Mouse (Mus musculus) adrenal gland, adult 18-20 months (tissue): ENCODE data around the gene Zfp503. TPM values are rescaled to one million over a fixed set of nuclear protein-coding genes. Genes with fewer than 3 reads are reported as not detected.
A peak's percentile ranks its signal among the peaks of the same experiment; 100 is the strongest.

Experiments used
- DNase-seq, 2 experiments: peaks; one replicate each; pipeline ENCODE4 v3.0.0; 2021 to 2022; ENCODE audit warnings: low spot score in 2 of 2
- long read RNA-seq, 2 experiments: library from polyadenylated mRNA; stranded (forward); transcript quantifications; one replicate each; pipeline ENCODE4 v2.0.0; 2021
- total RNA-seq, 2 experiments: library from RNA; stranded (reverse); gene quantifications; 1 replicate in 1 of 2; 2 replicates in 1 of 2; pipeline ENCODE4 v1.2.3; 2021

Gene Zfp503
- 10 to 100 TPM; 21.9 to 25.3 TPM for total RNA-seq
- long read RNA-seq, experiment 1, partial matches to known transcripts = 7 of 11 reads
- long read RNA-seq, experiment 1, other reads (novel, unspliced or antisense) = 4 of 11 reads
- long read RNA-seq, experiment 2, partial matches to known transcripts = 2 of 17 reads
- long read RNA-seq, experiment 2, other reads (novel, unspliced or antisense) = 15 of 17 reads

DNA sequence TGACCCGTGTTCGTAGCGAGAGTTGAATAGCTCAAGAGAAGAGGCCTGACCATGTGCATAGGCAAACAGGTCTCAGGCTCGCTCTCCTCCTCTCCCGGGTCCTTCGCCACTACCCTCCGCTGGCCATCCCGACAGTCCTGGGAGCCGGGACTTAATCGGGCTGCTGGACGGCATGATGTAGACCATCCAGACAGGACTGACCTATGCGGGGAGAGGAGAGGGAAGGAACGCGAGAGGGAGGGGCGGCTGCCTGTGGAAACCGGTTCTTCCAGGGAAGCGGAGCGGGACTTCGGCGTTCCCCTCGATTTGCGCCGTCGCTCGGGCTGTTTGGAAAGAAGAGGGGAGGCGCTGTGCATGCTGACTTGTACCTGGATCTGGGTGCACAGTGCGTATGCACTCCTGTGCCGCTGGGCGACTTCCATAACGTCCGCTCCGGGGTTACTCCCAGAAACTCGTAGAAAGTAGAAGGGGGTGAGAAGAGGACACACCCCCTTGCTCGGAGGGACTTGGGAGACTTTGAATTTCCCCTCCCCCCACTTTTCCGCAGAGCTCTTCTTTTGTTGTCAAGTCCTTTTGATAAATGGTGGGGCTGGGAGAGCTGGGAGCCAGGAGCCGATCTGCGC is at the start of gene Zfp503:
Gene Zfp503, minus strand, starts transcription at position 311 of the 623 bp plus-strand sequence.
- DNase-seq = peak; percentile 61 to 75

DNA sequence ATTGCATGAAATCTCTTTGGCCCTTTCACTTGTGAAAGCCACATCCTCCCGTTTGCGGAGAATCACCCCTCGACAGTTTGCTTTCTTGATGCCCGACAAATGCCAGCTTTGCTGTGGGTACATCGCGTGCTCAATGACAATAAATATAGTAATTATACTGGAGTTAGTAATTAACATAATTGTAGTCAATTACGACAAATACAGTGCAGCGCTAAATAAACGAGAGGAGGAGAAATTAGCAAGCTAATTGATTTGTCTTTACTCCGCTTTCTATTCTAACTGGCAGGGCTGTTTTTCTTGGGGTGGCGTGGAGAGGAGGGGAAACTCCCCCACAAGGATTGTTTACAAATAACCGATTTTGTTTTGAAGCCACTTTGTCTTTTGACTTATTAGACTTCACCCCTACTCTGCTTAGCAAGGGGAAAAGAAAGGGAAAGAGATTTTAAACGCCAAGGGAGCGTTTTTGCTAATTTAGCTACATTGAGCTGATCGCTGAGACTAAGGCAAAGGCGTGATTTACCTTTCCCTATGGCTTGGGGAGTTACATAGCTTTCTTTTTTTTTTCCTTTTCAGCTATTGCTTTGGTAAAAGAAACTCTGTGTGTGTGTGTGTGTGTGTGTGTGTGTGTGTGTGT is 48.2 kb upstream of the Zfp503 start:
- no peak for DNase-seq

DNA sequence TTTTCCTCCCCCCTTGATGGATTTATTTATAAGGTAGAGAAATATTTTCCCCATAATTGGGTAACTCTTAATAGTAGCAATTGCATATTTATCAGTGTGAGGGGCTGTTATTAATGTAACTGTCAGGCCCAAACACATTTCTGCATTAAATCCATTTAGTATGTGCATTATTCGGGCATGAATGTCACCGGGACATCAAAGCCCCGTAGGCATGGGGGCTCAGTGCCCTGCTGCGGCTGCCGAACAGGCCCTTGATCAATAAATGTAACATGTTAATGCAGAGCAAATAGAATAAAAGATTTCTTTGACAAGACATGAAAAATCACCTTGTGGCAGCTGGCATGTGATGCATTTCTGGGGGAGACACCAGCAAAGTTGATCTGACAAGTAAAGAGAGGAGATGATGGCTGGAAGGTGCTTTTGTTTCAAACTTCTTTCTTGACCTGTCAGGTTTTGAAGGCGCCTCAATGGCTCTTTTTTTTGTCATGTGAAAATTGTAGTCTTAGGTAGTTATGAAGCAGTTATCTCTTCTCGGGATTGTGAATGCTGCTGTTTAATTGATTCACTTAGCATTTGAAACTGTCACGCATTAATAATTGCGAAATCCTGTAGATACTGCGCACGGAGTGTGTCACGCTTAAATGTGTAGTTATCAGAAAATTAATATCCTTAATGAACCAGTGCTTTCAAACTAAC is 47.5 kb upstream of the Zfp503 start:
- no peak for DNase-seq

DNA sequence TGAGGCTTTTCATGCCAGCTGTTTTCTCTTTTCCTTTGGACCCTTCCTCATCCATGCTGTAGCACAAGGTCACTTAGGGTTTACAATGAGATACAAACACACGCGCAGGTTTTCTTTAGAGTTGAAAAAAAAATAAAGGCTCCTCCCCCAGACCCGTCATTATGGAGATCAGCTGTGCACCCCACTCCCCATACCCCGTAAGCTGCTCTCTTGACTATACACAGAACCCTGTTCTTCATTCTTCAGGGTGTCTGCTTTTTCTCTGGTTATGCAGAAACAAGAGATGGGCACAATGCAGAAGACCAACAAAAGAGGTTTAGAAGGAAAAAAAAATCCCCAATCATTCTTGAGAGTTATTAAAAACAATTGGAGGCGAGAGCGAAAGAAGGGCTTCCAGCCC is 46.9 kb upstream of the Zfp503 start:
- DNase-seq = no peak

DNA sequence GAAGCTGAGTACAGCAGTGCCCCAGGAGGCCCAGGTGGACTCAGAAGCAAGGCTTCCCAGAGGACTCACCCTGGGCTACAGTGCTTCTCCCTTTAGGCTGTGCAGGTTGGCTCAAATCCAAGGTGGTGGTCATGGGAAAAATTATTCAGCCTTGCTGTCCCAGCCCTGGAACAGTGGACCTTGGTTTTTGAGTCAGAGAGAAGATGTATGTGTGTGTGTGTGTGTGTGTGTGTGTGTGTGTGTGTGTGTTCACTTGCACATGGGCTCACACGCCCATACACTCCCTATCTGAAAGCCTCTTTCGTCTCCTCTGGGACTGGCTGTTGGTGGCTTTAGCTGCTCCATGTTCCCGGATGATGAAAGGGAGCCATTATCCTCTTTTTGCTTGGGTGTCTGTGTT is 46.5 kb upstream of the Zfp503 start:
- peak in 1 of 2 experiments; percentile 35 for DNase-seq

DNA sequence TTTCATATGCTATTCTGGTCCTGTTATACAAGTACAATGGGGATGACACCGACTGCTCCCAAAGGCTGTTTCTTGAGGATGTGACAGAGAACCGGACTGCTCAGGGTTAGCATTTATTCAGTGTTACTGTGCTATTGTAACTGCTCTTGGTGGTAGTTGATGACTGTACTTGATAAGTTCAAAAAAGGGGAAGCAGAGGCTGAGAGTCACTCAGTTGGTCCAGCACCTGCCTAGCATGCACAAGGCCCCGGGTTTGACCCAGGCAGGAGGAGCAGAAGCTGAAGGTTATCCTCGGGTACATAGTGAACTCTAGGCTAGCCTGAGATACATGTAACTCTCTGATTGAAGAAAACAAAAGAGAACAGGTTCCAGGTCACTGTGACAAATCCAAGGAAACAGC is 34.1 kb upstream of the Zfp503 start:
- DNase-seq = no peak

DNA sequence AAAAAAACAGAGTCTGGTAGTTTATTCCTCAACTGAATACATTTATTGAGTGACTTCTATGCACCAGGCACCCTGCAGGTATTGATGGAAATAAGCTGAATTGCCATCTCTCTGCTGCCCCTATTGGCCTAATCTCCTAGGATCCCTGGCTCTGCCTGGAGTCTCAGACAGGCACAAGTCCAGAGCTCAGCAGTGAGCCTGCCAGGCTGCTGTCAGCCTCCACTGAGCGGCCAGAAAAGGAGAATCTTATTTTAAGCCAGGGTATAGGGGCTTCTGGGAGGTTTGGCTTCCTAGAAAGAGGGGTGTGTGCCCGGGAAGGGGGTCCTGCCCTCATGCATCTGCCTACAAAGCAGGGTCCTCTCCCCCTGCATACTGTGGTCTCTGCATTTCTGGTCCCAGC is 31.5 kb upstream of the Zfp503 start:
- peak; percentile 18 to 26 for DNase-seq

DNA sequence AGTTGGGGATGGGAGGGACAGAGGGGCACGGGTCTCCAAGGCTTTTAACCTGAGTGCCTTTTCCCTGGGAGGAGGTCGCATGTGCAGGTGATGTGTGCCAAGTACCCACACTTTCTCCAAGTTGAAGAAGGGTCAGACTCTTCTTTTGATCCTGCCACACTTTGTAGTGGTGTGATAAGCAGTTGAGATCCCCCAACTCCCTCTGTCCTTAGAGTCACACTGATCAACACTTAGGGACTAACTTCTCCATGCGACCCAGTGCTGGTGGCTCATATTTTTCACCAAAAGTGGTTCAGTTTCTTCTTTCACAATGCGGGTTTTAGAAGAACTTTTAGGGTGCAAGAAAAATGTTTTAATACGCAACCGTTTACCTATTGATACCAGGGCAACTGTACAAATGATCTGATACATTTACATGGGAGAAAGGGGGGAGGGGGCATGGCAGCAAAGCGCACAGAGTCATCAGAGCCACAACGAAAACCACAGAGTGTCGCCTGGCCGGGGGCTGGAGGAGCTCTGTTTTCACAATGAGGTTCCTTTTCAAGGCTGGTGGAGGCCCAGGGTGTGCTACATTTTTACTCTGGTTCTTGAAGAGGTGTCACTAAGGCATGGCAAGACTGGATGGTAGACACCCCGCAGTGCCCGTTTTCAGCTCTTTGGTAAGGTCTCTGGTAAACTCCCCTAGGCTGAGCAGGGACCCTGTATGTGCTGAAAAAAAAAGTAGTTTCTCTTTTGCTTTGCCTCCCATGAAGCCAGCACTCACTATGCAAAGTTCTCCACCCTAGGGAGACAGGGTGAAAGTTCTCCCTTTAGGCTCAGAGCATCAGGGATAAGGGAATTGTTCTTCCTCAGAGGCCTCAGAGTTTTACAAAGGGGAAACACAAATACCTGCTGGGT is 30.8 kb upstream of the Zfp503 start:
- DNase-seq = no peak

DNA sequence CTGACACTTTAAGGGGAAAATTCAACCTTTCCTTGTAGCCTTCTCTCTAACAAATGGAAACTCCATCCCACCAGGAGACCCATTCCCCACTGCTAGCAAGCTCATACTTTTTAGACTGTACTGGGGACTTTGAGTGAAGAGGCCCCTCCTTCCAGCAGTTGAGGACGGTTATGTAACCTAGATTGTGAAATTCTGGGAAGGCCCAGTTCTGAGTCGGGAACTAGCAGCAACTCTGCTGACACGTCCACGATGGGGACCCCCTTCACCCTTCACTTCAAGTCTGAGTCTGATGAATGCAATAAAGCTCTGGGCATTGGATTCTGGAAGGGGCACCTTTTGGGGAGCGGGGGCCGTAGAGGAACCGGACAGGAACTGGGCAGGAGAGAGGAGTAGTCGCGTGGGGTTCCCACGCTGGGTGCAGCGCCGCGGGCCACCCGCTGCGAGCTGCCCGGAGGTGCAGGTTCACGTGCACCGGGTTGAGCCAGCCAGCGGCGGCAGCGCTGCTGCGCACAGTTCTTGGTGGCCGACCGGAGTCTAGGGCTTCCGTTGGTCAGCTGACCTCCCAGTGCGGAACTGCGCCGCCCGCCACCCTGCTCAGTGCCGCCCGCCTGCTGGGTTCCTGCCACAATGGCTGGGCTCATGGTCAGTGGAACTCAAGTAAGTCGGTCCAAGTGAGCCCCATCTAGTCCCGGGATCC is 30.0 kb upstream of the Zfp503 start, which contains the start of gene Lrmda:
Gene Lrmda, plus strand, starts transcription at position 461 of the 697 bp plus-strand sequence.
- DNase-seq = peak; percentile 74 to 75

DNA sequence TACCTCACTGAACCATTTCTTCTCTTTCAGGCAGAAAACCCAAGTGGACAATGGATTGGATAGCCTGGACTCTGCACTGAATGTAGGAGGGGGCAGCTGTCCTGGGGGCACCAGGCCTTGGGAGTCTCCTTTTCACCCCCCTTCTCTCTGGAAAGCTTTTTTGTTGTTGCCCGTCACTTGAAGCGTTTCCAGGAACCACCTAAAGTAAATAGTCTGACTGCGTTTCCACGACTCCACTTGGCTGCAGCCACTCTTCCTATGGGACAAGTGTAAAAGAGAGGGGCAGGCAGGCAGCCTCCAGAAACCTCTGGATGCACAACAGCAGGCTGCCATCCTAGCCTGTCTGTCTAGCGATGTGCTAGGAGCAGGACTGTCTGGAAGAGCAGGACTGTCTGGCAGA is 27.6 kb upstream of the Zfp503 start:
- DNase-seq = no peak

DNA sequence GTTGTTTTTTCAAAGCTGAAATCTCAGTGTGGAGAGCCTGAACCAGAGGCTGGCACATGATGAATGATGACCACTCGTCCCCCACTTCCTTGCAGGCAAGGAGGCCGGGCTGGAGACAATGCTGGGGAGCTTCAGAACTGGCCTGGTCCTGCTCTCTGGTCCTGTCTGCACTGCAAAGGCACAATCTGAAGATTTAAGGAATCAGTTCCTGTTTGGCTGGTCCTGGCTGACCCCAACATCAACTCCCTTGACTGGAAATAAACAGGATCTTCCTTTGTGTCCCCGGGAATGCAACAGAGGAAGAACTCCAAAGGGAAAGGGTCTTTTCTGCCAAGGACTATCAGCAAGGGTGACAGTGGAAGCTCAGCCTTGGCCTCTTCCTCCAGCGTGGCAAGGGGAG is 25.4 kb upstream of the Zfp503 start:
- DNase-seq = no peak

DNA sequence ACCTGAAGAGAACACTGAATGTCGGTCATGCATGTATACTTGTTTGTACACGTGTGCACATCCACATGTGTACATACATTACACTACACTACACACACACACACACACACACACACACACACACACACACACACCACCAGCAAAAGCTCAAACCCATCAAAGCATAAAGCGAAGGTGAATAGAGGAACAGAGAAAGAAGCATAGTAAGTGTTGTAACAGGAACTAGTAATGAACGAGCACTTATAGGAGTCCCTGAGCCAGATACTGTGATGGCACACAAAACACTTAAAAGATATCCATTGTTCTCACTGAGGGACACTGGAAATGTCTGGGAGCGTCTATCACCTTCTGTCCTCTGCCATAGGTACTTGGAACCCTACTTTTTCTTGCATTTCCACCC is 24.9 kb upstream of the Zfp503 start:
- DNase-seq = no peak

DNA sequence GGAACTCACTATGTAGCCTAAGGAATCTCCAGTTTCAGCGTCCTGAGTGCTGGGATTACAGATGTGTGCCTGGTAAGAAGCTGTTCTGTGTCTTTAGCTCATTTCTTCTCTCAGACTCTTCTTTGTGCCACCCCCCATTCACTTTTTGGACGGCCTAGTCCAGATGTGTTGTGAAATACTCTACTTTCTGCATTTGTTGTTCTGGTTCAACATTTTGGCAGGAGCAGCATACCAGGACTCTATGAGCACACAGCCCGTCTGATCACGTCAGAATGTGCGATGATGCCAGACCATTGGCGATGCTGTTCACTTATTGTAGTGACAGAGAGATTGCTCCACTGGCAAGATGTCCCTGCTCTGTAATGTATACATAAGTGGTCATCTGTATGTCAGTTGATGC is 17.6 kb upstream of the Zfp503 start:
- DNase-seq = no peak

DNA sequence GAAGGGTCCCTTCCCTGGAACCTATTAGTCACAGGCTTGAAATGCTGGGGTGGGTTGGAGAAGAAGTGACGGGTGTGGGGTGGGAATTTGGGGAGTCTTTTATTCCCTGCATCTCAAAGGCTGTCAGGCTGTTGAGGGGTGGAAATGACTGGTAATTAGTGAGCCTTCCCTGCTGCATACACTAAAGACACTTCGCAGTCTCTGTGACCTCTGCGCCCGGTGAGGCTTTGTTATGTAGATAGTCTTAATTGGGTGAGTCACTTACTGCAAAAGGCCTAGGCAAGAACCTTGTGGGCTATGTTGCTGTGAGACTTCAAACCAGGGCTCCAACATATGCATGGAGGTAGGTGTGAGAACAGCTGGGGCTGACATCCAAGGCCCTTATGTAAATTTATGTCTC is 15.5 kb upstream of the Zfp503 start:
- no peak for DNase-seq

DNA sequence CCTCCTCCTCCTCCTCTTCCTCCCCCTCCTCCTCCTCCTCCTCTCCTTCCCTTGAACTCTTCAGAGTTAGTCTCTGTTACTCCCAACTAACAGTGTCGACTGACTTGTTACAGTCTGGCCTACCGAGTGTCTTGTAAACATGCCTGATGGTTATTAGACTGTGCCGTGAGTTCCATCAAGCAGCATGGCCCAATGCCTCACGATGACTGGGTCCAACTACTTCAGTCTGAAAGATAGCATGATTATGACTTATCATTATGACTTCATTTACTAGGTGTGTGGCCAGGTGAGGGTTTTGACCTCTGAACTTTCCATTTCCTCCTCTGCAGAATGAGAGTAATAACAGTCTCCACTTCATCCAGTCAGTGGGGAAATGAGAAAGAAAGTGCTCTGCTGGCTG is 14.2 kb upstream of the Zfp503 start:
- no peak for DNase-seq

DNA sequence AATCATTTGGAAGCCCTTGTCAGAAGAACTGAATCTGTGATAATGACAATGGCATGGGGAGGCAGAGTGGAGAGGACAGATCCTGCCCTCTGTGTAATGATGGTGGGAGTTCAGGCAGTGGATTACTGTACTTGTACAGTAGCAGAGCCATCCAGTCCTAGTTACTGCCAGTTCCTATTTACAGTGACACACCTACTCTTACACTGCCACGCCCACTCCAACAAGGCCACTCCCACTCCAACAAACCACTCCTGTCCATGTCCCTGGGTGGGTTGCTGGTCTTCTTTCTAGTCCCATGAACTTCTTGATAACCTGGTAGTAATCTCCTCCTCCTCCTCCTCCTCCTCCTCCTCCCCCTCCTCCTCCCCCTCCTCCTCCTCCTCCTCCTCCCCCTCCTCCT is 13.8 kb upstream of the Zfp503 start:
- DNase-seq = no peak

DNA sequence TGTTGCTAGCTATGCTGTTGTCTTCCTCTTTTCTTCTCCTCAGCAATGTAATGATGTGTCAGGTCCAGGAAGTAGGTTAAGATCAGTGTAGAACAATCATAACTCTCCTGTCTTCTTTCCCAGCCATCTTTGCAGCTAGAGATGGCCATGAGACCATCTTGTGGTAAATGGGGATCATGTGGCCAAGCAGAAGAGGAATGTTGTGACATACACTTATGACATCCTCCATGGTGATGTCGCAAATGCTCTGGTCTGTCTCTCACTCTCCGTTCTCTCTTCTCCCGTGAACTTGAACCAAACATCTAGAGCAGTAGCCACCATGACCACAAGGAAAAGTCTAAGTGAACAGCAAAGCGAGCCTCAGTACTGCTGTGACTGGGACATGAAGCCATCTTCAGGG is 10.2 kb upstream of the Zfp503 start:
- DNase-seq = no peak

DNA sequence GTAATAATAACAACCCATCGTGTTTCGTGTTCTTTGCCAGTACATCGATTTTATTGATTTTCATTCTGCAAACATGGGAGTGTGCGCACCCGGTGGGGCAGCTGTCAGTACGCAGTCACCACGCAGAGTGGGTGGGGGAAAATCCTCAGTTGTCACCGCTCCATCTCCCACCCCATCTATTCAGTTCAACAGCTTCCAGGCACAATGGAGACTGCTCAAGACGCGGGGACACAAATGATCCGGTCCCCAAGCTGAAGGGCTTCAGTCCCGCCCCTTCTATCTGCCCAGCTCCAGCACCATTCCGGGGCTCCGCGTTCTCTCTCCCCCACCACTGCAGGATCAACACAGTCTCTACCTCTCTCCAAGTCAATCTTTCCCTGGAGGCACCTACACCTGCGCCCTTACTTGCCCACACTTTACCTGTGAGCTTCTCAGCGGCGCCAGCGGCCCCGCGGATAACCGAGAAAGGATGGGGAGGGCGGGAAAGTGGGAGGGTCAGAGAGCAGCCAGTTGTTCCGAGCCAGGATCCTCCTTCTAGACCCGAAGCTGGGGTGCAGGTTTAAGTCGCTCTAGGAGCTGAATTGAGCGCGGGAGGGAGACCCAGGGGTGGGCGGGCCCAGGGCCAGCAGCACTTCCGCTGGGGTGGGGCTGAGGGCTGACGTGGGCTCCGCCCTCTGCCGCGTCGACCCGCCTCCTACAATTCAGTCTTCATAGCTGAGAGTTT is 5.8 kb upstream of the Zfp503 start:
- peak; percentile 65 to 71 for DNase-seq

DNA sequence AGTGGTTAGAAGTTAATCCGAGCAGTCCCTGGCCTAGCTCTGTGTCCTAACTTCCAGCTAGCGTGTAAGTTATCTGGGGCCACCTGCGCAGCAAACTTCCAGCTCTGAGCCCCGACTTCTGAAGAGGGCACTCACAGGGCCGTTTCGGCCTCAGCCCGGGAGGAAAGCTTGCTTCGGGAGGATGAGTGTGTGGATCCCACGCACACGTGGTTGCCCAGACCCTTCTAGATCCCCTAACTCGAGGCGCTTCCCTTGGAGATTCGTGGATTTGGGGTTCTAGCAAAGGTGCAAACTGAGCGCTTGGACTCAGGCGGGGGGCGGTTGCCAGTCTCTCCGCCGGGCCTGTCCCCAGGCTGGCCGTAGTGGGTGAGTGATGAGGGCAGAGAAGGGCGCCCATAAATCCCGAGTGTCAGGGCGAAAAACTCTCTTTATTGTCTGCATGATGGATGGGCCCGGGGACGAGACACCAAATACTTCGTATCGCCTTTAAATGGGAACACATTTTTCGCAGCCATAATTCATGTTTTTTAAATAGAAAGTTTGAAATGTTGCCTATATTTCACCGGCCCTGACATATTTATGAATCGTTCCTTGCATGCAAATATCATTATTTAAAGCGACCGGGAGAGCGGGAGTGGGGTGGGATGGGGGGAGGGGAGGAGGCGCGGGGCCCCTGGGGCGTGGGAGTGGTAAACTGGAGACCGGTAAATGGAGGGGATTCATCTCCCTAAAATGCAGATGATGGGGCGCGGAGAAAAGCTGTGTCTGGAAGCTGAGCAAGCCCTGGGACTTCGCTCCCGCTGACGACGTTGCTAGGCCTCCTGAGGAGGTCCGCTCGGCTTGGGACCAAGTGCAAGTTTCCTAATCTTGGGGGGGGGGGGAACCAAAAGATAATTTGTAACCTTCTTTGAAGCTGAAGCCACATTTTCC is 4.9 kb upstream of the Zfp503 start:
- peak; percentile 43 to 44 for DNase-seq
